Mouse (Mus musculus): Measurements from ENCODE around the gene Tmem184a.

DNA sequence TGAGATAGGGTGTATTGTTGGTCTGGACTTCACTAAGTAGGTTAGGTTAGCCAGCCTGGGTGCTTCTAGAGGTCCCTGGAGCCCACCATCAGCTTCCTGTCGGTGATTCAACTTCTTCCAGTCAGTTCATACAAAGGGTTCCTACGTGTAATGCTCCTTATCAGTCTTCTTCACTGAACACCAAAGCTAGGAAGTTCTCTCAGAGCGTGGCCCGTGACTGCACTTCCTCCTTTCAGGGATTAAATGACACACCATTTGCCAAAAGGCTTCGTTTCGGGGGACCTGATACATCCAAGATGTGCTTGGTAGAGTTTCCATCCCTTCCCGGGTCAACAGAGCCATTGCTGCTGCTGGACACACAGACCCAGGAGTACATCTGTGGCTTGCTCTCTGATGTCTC, 12.4 kb upstream of the Tmem184a start:
- no peak for TF ChIP-seq MAFK (IDR thresholded peaks at IDR 0.05; ENCODE audit: insufficient read depth, low read depth, low read length)
- no peak for TF ChIP-seq ZNF384 (IDR thresholded peaks at IDR 0.05; ENCODE audit: low read depth, low read length)
